Mouse (Mus musculus): ENCODE measurements at regions not wholly inside any gene's neighbourhood (a gene's known extent, or its start where the extent isn't known, plus 50 kb on each side); places are given as distances from the start of the nearest gene placed in this dataset.

DNA sequence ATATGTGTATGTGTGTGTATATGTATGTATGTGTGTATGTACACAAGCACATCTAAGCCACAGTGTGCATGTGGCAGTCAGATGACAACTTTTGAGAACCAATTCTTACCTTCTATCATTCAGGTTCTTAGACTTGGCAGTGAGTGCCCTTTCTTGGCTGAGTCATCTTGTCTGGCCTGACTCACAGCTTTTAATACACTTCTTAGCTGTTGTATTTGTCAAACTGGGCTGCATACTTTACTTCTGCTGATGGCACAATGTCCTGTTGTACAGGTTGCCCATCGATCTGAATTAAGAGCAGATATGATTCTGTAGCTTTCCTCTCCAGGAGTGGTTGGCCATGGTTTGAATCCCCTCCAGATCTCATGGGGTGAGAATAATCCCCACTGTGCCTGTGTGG is 139.1 kb upstream of the Zfp648 start:
- ATAC-seq (ENCODE audit: insufficient number of reproducible peaks, low FRiP score, low TSS enrichment, low read depth) = no peak
- no peaks in the 10 kb centered on the region for H3K27me3 ChIP-seq
- no peaks in the 10 kb centered on the region for H3K4me1 ChIP-seq
- H3K27ac ChIP-seq = no peak overlapping the region
- WGBS = 86% methylated on average over 1 of the region's 1 CpGs
- H3K36me3 ChIP-seq = no peaks in the 10 kb centered on the region
- no peak overlapping the region for H3K9ac ChIP-seq
- H3K9me3 ChIP-seq = no peaks in the 10 kb centered on the region
- H3K4me3 ChIP-seq = no peak overlapping the region
- no peak overlapping the region for H3K4me2 ChIP-seq

DNA sequence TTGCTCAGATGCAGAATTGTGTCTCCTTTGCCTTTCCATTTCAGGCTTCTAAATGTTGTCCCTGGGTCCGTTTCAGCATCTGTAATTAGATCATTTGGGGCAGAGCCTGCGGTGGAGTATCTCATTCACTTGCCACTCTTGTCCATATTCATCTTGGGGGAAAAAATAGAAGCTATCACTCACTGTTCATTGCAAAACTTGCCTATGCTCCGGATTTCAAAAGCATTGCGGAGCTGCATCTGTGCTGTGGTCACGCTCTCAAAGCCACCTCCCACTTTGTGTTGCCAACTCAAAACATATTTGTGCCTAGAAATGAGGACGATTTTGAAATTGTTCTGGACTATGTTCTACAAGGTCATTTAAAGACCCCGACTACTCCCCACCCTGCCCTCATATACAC is 138.3 kb upstream of the Zfp648 start:
- H3K27me3 ChIP-seq = no peaks in the 10 kb centered on the region
- WGBS = 79% methylated on average over 7 of the region's 7 CpGs
- H3K4me1 ChIP-seq = no peaks in the 10 kb centered on the region
- no peaks in the 10 kb centered on the region for H3K36me3 ChIP-seq
- H3K9me3 ChIP-seq = no peaks in the 10 kb centered on the region
- no peak overlapping the region for H3K4me3 ChIP-seq
- ATAC-seq (ENCODE audit: insufficient number of reproducible peaks, low FRiP score, low TSS enrichment, low read depth) = no peak
- no peak overlapping the region for H3K9ac ChIP-seq
- H3K27ac ChIP-seq = no peak overlapping the region
- H3K4me2 ChIP-seq = no peak overlapping the region

DNA sequence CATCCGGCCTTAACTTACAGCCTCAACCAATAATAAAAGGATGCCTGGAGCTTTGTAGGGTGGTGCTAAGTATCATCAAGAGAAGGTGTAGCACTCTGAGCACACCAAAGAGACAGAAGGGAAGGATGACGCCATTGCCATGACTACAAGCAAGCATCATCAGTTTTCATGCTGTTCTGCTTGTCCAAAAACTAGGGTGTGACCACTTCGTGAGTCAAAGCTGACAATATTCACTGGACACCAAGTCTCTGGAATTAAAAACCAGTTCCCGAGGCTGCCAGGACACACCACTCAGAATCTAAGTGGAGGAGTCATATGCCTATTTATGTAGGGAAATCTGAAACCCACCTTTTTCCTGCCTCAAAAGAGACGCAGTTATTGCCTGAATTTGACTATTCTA is 136.4 kb upstream of the Zfp648 start:
- WGBS = 81% methylated on average over 5 of the region's 5 CpGs
- no peaks in the 10 kb centered on the region for H3K36me3 ChIP-seq
- H3K27me3 ChIP-seq = no peaks in the 10 kb centered on the region
- H3K4me3 ChIP-seq = no peak overlapping the region
- no peak overlapping the region for H3K27ac ChIP-seq
- no peak for ATAC-seq (ENCODE audit: insufficient number of reproducible peaks, low FRiP score, low TSS enrichment, low read depth)
- no peak overlapping the region for H3K9ac ChIP-seq
- no peak overlapping the region for H3K4me2 ChIP-seq
- no peaks in the 10 kb centered on the region for H3K4me1 ChIP-seq
- H3K9me3 ChIP-seq = no peaks in the 10 kb centered on the region

DNA sequence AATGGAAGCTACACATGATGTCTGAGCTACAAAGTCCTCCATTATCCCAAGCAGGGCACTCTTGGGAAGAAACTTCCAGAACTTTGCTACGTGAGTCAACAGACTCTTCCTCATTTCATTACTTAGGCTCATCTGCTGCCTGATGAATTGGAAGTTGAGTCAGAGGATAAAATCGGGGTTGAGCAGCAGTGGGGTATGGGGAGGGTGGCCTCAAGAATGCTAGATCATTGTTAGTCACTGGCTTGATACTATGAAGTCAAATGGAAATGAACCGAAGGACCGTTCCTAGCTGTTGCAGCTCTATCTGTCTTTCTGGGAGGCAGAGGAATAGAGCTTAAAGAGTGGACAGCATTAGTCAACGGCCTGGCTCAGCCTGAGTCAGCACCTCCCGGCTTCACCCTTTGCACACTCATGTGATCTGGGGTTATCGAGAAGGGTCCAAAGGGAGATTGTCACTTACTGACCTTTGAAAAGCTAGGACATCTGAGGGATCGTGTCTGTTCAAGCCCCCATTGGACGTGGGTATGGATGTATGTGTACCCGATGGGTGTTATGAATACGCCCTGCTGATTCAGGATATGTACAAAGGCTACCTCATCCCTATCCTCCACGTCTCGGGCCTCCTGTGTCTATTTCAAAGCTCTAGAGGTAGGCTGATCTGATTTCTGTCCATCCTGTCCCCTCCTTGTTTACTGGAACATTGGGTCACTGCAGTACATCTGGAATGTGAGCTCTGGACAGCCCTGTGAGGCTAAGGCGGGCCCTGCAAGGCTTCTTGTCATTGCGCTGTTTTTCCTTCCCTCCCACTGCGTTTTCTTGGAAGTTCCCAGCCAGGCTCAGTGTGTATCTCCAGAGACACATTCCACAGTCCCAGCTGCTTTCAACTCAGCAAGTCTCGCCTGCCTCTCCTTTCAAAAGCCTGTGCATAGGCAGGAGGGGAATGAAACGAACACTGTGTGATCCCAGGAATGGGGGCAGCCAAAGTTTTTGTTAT is 135.4 kb upstream of the Zfp648 start:
- Histone ChIP-seq H3K4me1 (no peaks in the 10 kb centered on the region), H3K9me3 (no peaks in the 10 kb centered on the region), H3K27ac (no peak overlapping the region), H3K36me3 (no peaks in the 10 kb centered on the region), H3K27me3 (no peaks in the 10 kb centered on the region), H3K9ac (no peak overlapping the region), H3K4me2 (no peak overlapping the region), H3K4me3 (no peak overlapping the region)
- no peak for ATAC-seq (ENCODE audit: insufficient number of reproducible peaks, low FRiP score, low TSS enrichment, low read depth)
- 78% methylated on average over 18 of the region's 18 CpGs for WGBS

DNA sequence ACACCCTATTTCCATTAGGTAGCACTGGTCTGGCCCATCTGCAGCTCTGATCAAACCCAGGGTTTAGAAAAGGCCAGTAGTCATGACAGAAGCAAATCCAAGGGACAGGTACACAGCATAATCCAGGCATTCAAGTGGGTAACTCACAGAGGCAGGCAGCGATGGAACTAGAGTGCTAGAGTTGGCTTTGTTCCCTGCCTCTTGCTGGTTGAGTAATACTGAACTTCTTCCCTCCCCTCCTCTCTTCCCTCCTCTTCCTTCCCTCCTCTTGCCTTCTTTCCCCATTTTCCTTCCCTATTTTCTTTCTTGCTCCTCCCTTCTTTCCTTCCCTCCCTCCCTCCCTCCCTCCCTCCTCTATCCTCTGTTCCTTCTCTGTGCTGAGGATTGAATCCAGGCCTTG is 133.1 kb upstream of the Zfp648 start:
- Histone ChIP-seq H3K4me3 (no peak overlapping the region), H3K9ac (no peak overlapping the region), H3K9me3 (no peaks in the 10 kb centered on the region), H3K36me3 (no peaks in the 10 kb centered on the region), H3K4me2 (no peak overlapping the region), H3K27me3 (no peaks in the 10 kb centered on the region), H3K4me1 (no peaks in the 10 kb centered on the region), H3K27ac (no peak overlapping the region)
- WGBS = 79% methylated on average over 1 of the region's 1 CpGs
- no peak for ATAC-seq (ENCODE audit: insufficient number of reproducible peaks, low FRiP score, low TSS enrichment, low read depth)

DNA sequence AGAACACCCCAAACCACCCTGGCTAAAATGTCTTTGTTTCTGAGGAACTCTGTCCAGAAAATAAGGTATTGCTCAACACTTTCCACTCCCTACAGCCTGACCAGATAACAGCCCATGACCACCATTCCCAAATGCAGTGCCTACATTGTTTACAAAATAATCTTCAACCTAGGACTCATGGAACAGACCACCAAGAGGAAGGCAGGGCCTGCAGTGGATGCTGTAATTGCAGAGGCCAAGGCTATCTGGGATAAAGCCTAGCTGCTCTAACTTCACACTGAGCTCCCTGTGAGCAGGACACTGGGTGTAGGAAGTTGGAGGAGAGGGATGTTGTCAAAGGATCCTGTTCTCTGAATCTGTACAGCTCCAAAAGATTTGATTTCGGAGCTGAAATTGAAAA is 126.7 kb upstream of the Zfp648 start:
- Histone ChIP-seq H3K4me3 (no peak overlapping the region), H3K36me3 (no peaks in the 10 kb centered on the region), H3K9ac (no peak overlapping the region), H3K27me3 (no peaks in the 10 kb centered on the region), H3K4me2 (no peak overlapping the region), H3K4me1 (no peaks in the 10 kb centered on the region), H3K9me3 (no peaks in the 10 kb centered on the region), H3K27ac (no peak overlapping the region)
- 92% methylated on average over 1 of the region's 1 CpGs for WGBS
- no peak for ATAC-seq (ENCODE audit: insufficient number of reproducible peaks, low FRiP score, low TSS enrichment, low read depth)

DNA sequence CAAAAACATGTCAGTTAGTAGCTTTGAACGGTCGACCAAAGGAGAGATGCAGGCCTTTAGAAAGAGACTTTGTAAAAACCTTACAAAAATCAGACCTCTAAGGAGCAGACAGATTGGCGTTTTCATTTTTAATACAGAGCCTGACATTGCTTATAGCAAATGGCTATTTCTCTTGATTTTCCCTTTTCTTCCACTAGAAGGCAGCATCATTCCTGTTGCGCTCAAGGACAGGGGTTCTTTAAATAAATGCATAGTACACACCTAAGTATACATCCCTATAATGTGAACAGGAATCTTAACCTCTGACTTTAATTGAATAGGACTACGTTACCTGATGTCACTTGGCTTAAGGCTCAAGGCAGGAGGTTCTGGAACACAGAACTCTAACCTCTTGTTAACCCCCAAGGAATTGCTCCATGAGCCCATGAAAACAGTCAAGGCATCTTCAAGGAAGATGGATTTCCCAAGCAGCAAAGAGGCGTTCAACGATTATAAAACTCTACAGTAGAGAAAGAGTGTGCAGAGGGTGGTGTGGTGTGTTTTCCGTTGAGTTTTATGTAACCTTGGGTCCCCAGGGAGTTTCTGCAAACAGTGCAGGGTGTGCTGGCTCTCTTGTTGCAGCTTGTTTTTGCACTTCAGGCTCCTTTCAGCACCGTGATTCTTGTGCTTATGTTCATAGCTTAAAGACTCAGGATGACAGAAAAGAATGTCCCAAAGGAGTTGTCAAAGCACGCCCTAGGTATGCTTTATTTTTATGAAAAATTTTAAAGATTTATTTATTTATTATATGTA is 124.1 kb upstream of the Zfp648 start:
- H3K27me3 ChIP-seq = no peaks in the 10 kb centered on the region
- peaks cover 8% of the 10 kb centered on the region; the same call in 1 of the 2 replicates for H3K4me1 ChIP-seq
- H3K27ac ChIP-seq = no peak overlapping the region
- no peak overlapping the region for H3K9ac ChIP-seq
- no peak for ATAC-seq (ENCODE audit: insufficient number of reproducible peaks, low FRiP score, low TSS enrichment, low read depth)
- no peaks in the 10 kb centered on the region for H3K9me3 ChIP-seq
- no peak overlapping the region for H3K4me2 ChIP-seq
- 59% methylated on average over 10 of the region's 10 CpGs for WGBS
- H3K36me3 ChIP-seq = no peaks in the 10 kb centered on the region
- no peak overlapping the region for H3K4me3 ChIP-seq

DNA sequence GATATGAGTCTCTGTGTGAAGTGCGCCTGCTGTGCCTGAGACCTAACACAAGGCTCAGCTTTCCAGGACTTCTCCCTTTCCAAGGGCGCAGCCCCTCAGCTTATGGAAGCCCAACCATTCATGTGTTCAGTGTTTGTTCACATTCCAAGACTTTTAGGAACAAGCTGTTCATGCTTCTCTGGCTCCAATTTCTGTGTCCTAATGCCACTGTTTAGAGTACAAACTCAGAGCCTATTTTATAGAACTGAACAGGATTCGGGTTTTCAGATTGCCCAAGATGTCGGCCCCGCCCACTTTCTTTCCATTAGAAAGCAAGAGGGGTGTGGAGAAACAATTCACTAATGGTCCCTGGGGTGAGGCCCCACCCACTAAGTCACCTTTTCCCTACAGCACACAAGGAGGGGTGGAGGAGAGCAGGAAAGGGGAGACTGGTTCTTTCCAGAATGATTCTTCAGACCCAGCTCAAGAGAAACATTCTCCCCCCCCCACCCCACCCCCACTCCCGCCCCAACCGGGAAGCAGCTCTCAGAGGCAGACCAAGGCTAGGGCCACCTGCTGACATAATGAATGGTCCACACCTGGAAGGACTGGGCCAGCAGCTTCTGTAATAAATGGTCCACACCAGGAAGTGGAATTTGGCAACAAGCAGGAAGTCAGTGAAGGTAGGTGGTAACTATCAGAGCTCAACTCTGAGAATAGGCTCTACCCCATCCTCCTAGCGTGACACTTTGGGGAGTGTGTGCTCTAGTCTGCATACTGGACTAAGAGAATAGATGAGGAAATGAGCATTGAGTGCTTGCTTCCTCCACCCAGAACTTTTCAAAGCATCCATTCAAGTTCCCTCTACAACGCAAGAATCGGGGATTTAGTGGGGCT is 120.2 kb upstream of the Zfp648 start:
- Histone ChIP-seq H3K27ac (no peak overlapping the region; the same call in 1 of the 2 replicates), H3K9ac (no peak overlapping the region), H3K4me3 (no peak overlapping the region), H3K4me1 (peaks cover 8% of the 10 kb centered on the region; the same call in 1 of the 2 replicates), H3K4me2 (no peak overlapping the region), H3K27me3 (no peaks in the 10 kb centered on the region), H3K36me3 (no peaks in the 10 kb centered on the region), H3K9me3 (no peaks in the 10 kb centered on the region)
- 50% methylated on average over 10 of the region's 10 CpGs for WGBS
- ATAC-seq (ENCODE audit: insufficient number of reproducible peaks, low FRiP score, low TSS enrichment, low read depth) = 0 out of 2 replicates have a peak, but pooled peaks have one; percentile 10

DNA sequence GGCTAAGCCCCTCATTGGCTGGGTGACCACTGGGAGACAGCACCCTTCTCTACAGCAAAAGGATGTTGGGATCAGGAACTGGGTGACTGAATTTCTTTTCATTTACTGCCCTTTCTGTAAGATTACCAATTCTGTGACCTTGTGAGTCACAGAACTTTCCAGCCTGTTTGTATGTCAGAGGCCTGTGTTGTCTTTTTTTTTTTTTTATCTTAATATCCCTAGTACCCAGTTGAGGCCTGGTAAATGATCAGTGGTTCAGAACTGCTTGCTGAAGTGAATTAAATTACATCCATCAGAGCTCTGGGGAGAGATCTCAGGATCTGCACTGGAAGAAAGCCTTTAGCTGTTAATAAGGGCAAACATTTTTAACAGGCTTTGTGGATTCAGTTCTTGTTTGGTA is 114.8 kb upstream of the Zfp648 start:
- Histone ChIP-seq H3K27ac (no peak overlapping the region), H3K4me1 (no peaks in the 10 kb centered on the region), H3K4me3 (no peak overlapping the region), H3K9me3 (no peaks in the 10 kb centered on the region), H3K4me2 (no peak overlapping the region), H3K36me3 (no peaks in the 10 kb centered on the region), H3K27me3 (no peaks in the 10 kb centered on the region), H3K9ac (no peak overlapping the region)
- ATAC-seq (ENCODE audit: insufficient number of reproducible peaks, low FRiP score, low TSS enrichment, low read depth) = no peak

DNA sequence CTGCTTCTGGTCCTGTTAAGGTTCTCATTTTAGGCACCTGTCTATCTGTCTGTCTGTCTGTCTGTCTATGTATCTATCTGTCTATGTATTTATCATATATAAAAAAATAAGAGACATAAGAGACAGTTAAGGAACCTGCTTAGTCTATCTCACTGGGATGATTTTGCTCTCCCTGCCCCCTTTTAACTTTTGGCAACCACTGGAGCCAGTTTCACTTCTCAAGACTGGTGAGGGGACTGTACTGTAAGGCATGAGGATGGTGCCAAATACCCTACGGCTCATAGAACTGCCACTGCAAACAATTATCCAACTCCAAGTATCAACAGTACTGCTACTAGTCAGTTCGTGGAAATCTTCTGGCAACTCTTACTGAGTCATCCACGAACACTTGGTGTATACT is 111.2 kb upstream of the Zfp648 start:
- ATAC-seq (ENCODE audit: insufficient number of reproducible peaks, low FRiP score, low TSS enrichment, low read depth) = no peak
- WGBS = 79% methylated on average over 3 of the region's 3 CpGs

DNA sequence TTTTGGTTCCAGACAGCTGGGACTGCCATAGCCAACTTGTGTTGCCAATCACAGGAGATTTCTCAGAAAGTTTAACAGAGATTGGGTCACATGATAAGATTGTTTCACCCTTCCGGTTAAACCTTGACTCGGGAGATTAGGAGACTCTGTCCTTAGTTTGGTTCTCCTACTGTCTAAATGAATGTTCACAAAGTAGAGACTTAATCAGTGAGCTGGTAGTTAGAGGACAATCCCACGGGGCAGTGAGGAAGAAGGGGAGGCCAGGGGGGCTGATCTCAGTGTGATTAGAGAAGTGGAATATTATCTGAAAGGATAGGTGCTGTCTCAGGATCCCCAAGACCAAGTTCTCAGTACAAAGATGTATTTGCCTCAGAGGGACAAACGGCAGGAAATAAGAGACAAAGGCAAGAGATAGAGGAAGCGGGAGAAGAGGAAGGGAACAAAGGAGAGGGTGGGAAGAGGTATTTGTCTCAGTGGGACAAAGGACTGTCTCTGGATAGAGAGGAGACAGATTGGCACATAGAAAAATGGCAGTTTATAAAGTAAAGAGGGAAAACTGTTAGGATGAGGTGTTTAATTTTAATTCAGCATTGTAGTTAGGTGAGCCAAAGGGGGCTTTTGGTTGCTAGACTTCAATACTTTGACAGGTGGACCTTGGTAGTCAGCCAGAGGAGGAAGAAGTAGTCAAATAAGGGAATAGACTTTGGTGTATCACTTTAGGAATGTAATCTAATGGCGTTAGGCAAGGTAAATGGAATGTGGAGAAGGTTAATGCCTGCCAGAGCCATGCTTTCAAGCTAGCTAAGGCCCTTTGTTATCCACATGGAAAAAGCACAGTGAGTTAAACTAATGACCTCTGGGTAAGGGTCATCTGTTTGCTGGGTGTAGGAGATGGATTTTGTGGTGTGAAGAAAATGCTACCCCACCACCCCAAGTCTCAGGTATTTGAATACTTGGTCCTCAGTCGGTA is 110.2 kb upstream of the Zfp648 start:
- no peak for ATAC-seq (ENCODE audit: insufficient number of reproducible peaks, low FRiP score, low TSS enrichment, low read depth)
- Histone ChIP-seq H3K27ac (no peak overlapping the region), H3K36me3 (no peaks in the 10 kb centered on the region), H3K9ac (no peak overlapping the region), H3K27me3 (no peaks in the 10 kb centered on the region), H3K4me3 (no peak overlapping the region), H3K4me2 (no peak overlapping the region), H3K9me3 (no peaks in the 10 kb centered on the region), H3K4me1 (no peaks in the 10 kb centered on the region)
- 78% methylated on average over 7 of the region's 7 CpGs for WGBS

More for the DNA sequence above, 111.2 kb upstream of the Zfp648 start:
- H3K4me1 ChIP-seq = no peaks in the 10 kb centered on the region
- no peak overlapping the region for H3K9ac ChIP-seq
- no peaks in the 10 kb centered on the region for H3K27me3 ChIP-seq
- no peak overlapping the region for H3K4me3 ChIP-seq
- no peaks in the 10 kb centered on the region for H3K9me3 ChIP-seq
- no peak overlapping the region for H3K4me2 ChIP-seq
- no peak overlapping the region for H3K27ac ChIP-seq
- no peaks in the 10 kb centered on the region for H3K36me3 ChIP-seq

Measured in limb, embryonic 15.5 days (tissue).